In the genomic region with DNA sequence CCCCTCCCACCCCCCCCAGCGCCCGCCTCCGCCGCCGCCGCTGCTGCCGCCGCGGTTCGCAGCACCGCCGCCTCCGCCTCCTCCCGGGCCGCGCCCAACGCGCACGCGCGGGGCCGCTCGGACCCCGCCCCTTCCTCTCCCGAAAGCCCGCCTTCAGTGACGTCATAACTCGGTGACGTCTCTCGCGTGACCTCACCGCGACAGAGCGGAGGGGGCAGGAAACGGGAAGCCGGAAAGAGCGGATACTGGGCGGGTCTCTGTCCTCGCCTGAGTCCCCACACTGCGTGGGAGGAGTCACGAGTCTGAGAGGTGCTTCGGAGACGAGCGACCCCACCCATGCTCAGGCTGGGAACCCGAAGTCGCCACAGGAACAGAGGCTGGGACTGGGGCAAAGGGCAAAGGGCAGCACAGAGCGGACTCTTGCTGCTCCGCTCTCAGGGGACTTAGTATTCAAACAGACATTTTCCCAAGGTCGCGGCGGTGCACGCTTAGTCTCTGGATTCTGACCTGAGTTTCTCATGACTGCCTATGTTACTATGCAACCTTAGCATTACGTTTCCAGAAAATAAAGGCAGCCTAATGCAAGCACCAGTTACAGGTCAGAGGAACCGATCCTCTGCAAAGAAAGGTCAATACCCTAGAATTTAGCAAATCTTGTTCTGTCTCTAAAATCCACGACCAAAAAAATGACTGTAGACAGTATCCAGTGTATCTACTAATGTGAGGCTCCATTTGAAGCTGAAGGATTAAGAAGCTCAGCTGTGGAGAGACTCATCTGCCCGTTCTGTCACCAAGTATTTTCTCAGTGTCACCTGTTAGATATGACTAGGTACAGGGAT, we compare ENCODE assay signal across 8 mouse cellular contexts. TPM values are rescaled to one million over a fixed set of nuclear protein-coding genes. Genes with fewer than 3 reads are reported as not detected.
DNase-seq lines count a peak whose midpoint lies in the region; ATAC-seq and TF ChIP-seq lines count a peak whose summit lies in the region.

TSS of gene D17Wsu92e (minus strand) at position 81 of the 839 bp plus-strand sequence.

- H3K9me3 ChIP-seq in kidney, embryonic 14.5 days (ENCODE audit: control insufficient read depth, low read length): no peaks in the 10 kb centered on the region
- H3K9me3 ChIP-seq in limb, embryonic 15.5 days: no peaks in the 10 kb centered on the region

- H3K4me1 ChIP-seq in bone marrow macrophage, adult 2 months (ENCODE audit: control insufficient read depth, insufficient read depth, low read length): peaks cover 30% of the 10 kb centered on the region
- H3K4me1 ChIP-seq in embryonic fibroblast, embryonic 13.5 days (ENCODE audit: control insufficient read depth, insufficient read depth, low read length): peaks cover 12% of the 10 kb centered on the region
- H3K4me1 ChIP-seq in kidney, embryonic 14.5 days (ENCODE audit: control insufficient read depth, insufficient read depth, low read length): peaks cover 15% of the 10 kb centered on the region
- peaks cover 25% of the 10 kb centered on the region for H3K4me1 ChIP-seq in limb, embryonic 15.5 days

- ATAC-seq in kidney, embryonic 14.5 days (ENCODE audit: low FRiP score, low TSS enrichment): peak; percentile 95
- ATAC-seq in limb, embryonic 15.5 days (ENCODE audit: insufficient number of reproducible peaks, low FRiP score, low TSS enrichment, low read depth): peak; percentile 96

- peak within 1 kb of the TSS; percentile 88 for H3K4me2 ChIP-seq in kidney, embryonic 14.5 days (replicated peaks; ENCODE audit: low read depth, low read length)
- peak within 1 kb of the TSS; percentile 74 for H3K4me2 ChIP-seq in limb, embryonic 15.5 days

- DNase-seq in A20 (ENCODE audit: low read depth, low spot score): peak; percentile 100
- DNase-seq in heart, adult 9 months (ENCODE audit: low spot score in 2 of 2): peak; percentile 96 to 98
- DNase-seq in monocyte, adult 2 months (ENCODE audit: low read depth in 1 of 2, low spot score in 2 of 2): peak; percentile 95 to 98
- peak; percentile 98 for DNase-seq in spleen, postnatal 36 days (ENCODE audit: low spot score in 2 of 2)

- peak within 1 kb of the TSS; percentile 95 for H3K4me3 ChIP-seq in bone marrow macrophage, adult 2 months (ENCODE audit: insufficient read depth, low read length)
- peak within 1 kb of the TSS; percentile 98 for H3K4me3 ChIP-seq in embryonic fibroblast, embryonic 13.5 days (ENCODE audit: insufficient read depth, low read length)
- H3K4me3 ChIP-seq in kidney, embryonic 14.5 days (ENCODE audit: low read length): peak within 1 kb of the TSS; percentile 99
- peak within 1 kb of the TSS; percentile 92 for H3K4me3 ChIP-seq in limb, embryonic 15.5 days

- no peaks in the 10 kb centered on the region for H3K36me3 ChIP-seq in kidney, embryonic 14.5 days (ENCODE audit: control insufficient read depth, insufficient read depth, low read length)
- H3K36me3 ChIP-seq in limb, embryonic 15.5 days: no peaks in the 10 kb centered on the region

- WGBS in kidney, embryonic 14.5 days: 2% methylated on average over 49 of the region's 56 CpGs
- 2% methylated on average over 45 of the region's 56 CpGs for WGBS in limb, embryonic 15.5 days

- H3K27me3 ChIP-seq in kidney, embryonic 14.5 days (ENCODE audit: control insufficient read depth, insufficient read depth, low read length): no peaks in the 10 kb centered on the region
- H3K27me3 ChIP-seq in limb, embryonic 15.5 days: no peaks in the 10 kb centered on the region

- H3K9ac ChIP-seq in kidney, embryonic 14.5 days (ENCODE audit: low read depth, low read length): peak within 1 kb of the TSS; percentile 98
- peak within 1 kb of the TSS; percentile 90 for H3K9ac ChIP-seq in limb, embryonic 15.5 days

- TF ChIP-seq POLR2A in bone marrow macrophage, adult 2 months (IDR thresholded peaks at IDR 0.05; ENCODE audit: borderline replicate concordance, low read depth, low read length): no peak; the same call in 1 of the 2 replicates
- TF ChIP-seq POLR2A in embryonic fibroblast, embryonic 13.5 days (IDR thresholded peaks at IDR 0.05; ENCODE audit: low read depth, low read length): peak; percentile 89

- peak within 1 kb of the TSS; percentile 74 for H3K27ac ChIP-seq in bone marrow macrophage, adult 2 months (ENCODE audit: insufficient read depth, low read depth, low read length)
- H3K27ac ChIP-seq in embryonic fibroblast, embryonic 13.5 days (ENCODE audit: insufficient read depth, low read length): peak within 1 kb of the TSS; percentile 73
- H3K27ac ChIP-seq in kidney, embryonic 14.5 days (ENCODE audit: low read depth, low read length): peak within 1 kb of the TSS; percentile 80
- peak within 1 kb of the TSS; percentile 90 for H3K27ac ChIP-seq in limb, embryonic 15.5 days

- TF ChIP-seq CTCF in bone marrow macrophage, adult 2 months (IDR thresholded peaks at IDR 0.05; ENCODE audit: low read depth, low read length): no peak
- TF ChIP-seq CTCF in embryonic fibroblast, embryonic 13.5 days (IDR thresholded peaks at IDR 0.05; ENCODE audit: borderline replicate concordance, insufficient read depth, low read length): no peak

RNA-seq across cellular contexts. Expression of gene D17Wsu92e, which starts in this region (rescaled TPM):
- polyA plus RNA-seq in bone marrow macrophage, adult 2 months (2012; ENCODE audit: insufficient read depth, insufficient read length, missing spikeins): 75.8 and 81.8 TPM in 2 replicates
- polyA plus RNA-seq in embryonic fibroblast, embryonic 13.5 days (2011; ENCODE audit: insufficient read length, low read depth, missing spikeins): 63.7 and 68.6 TPM in 2 replicates
- 15.3 and 21.6 TPM in 2 replicates for polyA plus RNA-seq in kidney, embryonic 14.5 days (2014; fragmentation: Nextera tagmentation; extraction: Ambion mirVana)
- 16.4 and 17.0 TPM in 2 replicates for polyA plus RNA-seq in limb, embryonic 15.5 days (2015; fragmentation: Nextera tagmentation; extraction: Ambion mirVana)

Comparison
In these comparisons a context has a peak if more than half of its experiments do, and no peak if none do; other contexts are left out.
1. Peak in every context shown above with its lines: DNase-seq, ATAC-seq, H3K4me3 ChIP-seq and H3K27ac ChIP-seq.